Comparison of ENCODE assay signal across 8 mouse cellular contexts in the genomic region with DNA sequence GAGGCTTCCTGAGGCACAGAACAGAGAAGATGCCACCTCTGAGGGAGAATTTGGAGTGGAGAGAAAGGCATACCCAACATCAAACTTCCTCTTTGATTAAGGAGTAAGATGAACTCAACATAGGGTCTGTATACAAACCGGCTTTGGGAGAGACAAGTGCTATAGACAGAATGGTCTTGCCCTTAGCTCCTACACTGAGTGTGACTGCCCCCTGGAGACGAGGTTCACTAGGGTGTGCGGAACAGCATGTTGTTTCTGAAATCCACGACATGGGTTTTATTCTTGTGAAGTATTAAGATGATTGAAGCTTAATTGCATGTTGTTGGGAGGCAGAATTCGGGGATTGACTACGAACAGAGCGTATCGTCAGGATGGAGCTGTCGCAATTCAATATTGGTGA.
A peak's percentile ranks its signal among the peaks of the same experiment; 100 is the strongest.
DNase-seq lines count a peak whose midpoint lies in the region; ATAC-seq and TF ChIP-seq lines count a peak whose summit lies in the region.

No protein-coding gene starts in this region.

- no peak overlapping the region for H3K9ac ChIP-seq in heart, postnatal 0 days (replicated peaks; ENCODE audit: low read depth, low read length)
- no peak overlapping the region for H3K9ac ChIP-seq in liver, postnatal 0 days (replicated peaks)
- H3K9ac ChIP-seq in forebrain, embryonic 15.5 days (replicated peaks) = no peak overlapping the region

- intact Hi-C loops in heart, postnatal 36 days (cut with DNase I) = loop anchor here (1.0 to 10.0 kb wide), 2 partner anchors 394 to 565 kb away; partner anchors contain the start of gene Nrip1

- H3K4me3 ChIP-seq in heart, postnatal 0 days (ENCODE audit: low read depth, low read length) = no peak overlapping the region
- no peak overlapping the region for H3K4me3 ChIP-seq in liver, postnatal 0 days (ENCODE audit: low read depth, low read length)
- no peak overlapping the region for H3K4me3 ChIP-seq in forebrain, embryonic 15.5 days

- no peaks in the 10 kb centered on the region for H3K9me3 ChIP-seq in heart, postnatal 0 days (replicated peaks; ENCODE audit: control insufficient read depth, low read length)
- no peaks in the 10 kb centered on the region for H3K9me3 ChIP-seq in liver, postnatal 0 days (ENCODE audit: low read length)
- H3K9me3 ChIP-seq in forebrain, embryonic 15.5 days = no peaks in the 10 kb centered on the region

- peak; percentile 30; the same call in 1 of the 2 replicates for ATAC-seq in heart, postnatal 0 days (ENCODE audit: insufficient read depth, low read depth)
- peak; percentile 69 for ATAC-seq in liver, postnatal 0 days
- ATAC-seq in forebrain, embryonic 15.5 days (replicated peaks) = no peak

- TF ChIP-seq CTCF in heart, postnatal 0 days (IDR thresholded peaks at IDR 0.05; ENCODE audit: low read depth) = peak; percentile 63
- TF ChIP-seq CTCF in liver, postnatal 0 days (IDR thresholded peaks at IDR 0.05; ENCODE audit: low read depth) = peak; percentile 71

- WGBS in heart, postnatal 0 days = 81% methylated on average over 9 of the region's 9 CpGs
- 66% methylated on average over 9 of the region's 9 CpGs for WGBS in liver, postnatal 0 days (ENCODE audit: insufficient replicate concordance)
- WGBS in forebrain, embryonic 15.5 days = 82% methylated on average over 9 of the region's 9 CpGs

- H3K4me1 ChIP-seq in heart, postnatal 0 days (ENCODE audit: control insufficient read depth, insufficient read depth) = no peaks in the 10 kb centered on the region
- no peaks in the 10 kb centered on the region for H3K4me1 ChIP-seq in liver, postnatal 0 days (ENCODE audit: insufficient read depth)
- no peaks in the 10 kb centered on the region for H3K4me1 ChIP-seq in forebrain, embryonic 15.5 days

- H3K4me2 ChIP-seq in heart, postnatal 0 days (ENCODE audit: low read depth, low read length) = no peak overlapping the region
- no peak overlapping the region for H3K4me2 ChIP-seq in liver, postnatal 0 days (ENCODE audit: low read depth, low read length)
- no peak overlapping the region for H3K4me2 ChIP-seq in forebrain, embryonic 15.5 days (replicated peaks)

- no peaks in the 10 kb centered on the region for H3K27me3 ChIP-seq in heart, postnatal 0 days (ENCODE audit: control insufficient read depth, insufficient read depth, low read length)
- no peaks in the 10 kb centered on the region for H3K27me3 ChIP-seq in liver, postnatal 0 days (ENCODE audit: insufficient read depth, low read length)
- H3K27me3 ChIP-seq in forebrain, embryonic 15.5 days = no peaks in the 10 kb centered on the region

- peak; percentile 17 for DNase-seq in heart, postnatal 0 days (ENCODE audit: low spot score)
- DNase-seq in heart, adult 8-10 months (ENCODE audit: low spot score) = no peak
- peak; percentile 61 for DNase-seq in CD4-positive helper T cell, adult 2 months (ENCODE audit: low read depth, low spot score)
- peak; percentile 80 for DNase-seq in adrenal gland, postnatal 14 days
- peak; percentile 27 to 42 for DNase-seq in heart, postnatal 36 days
- peak; percentile 56 for DNase-seq in liver, postnatal 0 days
- peak; percentile 12 to 44 for DNase-seq in spleen, postnatal 14 days (ENCODE audit: low spot score in 2 of 2)

- no peaks in the 10 kb centered on the region for H3K36me3 ChIP-seq in heart, postnatal 0 days (replicated peaks; ENCODE audit: control insufficient read depth, insufficient read depth, low read length)
- H3K36me3 ChIP-seq in liver, postnatal 0 days (replicated peaks; ENCODE audit: insufficient read depth, low read length) = no peaks in the 10 kb centered on the region
- H3K36me3 ChIP-seq in forebrain, embryonic 15.5 days = no peaks in the 10 kb centered on the region

- no peak for TF ChIP-seq EP300 in heart, postnatal 0 days (IDR thresholded peaks at IDR 0.05; ENCODE audit: low read depth)
- TF ChIP-seq EP300 in liver, postnatal 0 days (IDR thresholded peaks at IDR 0.05; ENCODE audit: low read depth) = no peak

- H3K27ac ChIP-seq in heart, postnatal 0 days (ENCODE audit: low read depth) = no peak overlapping the region
- no peak overlapping the region for H3K27ac ChIP-seq in liver, postnatal 0 days (ENCODE audit: low read depth)
- H3K27ac ChIP-seq in forebrain, embryonic 15.5 days (replicated peaks) = no peak overlapping the region
